Mouse (Mus musculus): ENCODE measurements around the gene Vmn2r24. TPM values are rescaled to one million over a fixed set of nuclear protein-coding genes. Genes with fewer than 3 reads are reported as not detected.
"Not testable (repeated sequence)": the region's sequence is repeated elsewhere in the genome, so short reads cannot be mapped to it uniquely, and the experiment has no call there.

Gene Vmn2r24
- total RNA-seq (2022): not detected

GRCm38 (mm10) chr6:123778579-123778978, at the start of gene Vmn2r24:
Gene Vmn2r24 (plus strand): TSS chr6:123778879.
- no peak for DNase-seq (ENCODE audit: low spot score)

GRCm38 (mm10) chr6:123770031-123770430, 8.6 kb upstream of the Vmn2r24 start:
- DNase-seq (ENCODE audit: low spot score): no peak

- no peak for DNase-seq (ENCODE audit: low spot score)
Observed at GRCm38 (mm10) chr6:123784857-123785256, 6.2 kb downstream of the Vmn2r24 start.

GRCm38 (mm10) chr6:123793746-123794145, 15.1 kb downstream of the Vmn2r24 start:
- no peak for DNase-seq (ENCODE audit: low spot score)

- not testable (repeated sequence) for DNase-seq (ENCODE audit: low spot score)
Observed at GRCm38 (mm10) chr6:123810291-123810690, 31.6 kb downstream of the Vmn2r24 start.

- no peak for DNase-seq (ENCODE audit: low spot score)
Observed at GRCm38 (mm10) chr6:123819951-123820350, 41.3 kb downstream of the Vmn2r24 start.

GRCm38 (mm10) chr6:123853363-123853762, 74.7 kb downstream of the Vmn2r24 start, which contains the start of gene Vmn2r25:
Gene Vmn2r25 (minus strand): TSS chr6:123853463.
- not testable (repeated sequence) for DNase-seq (ENCODE audit: low spot score)

Other genes starting within 250 kb of the Vmn2r24 start
- gene Vmn2r21, start 245.5 kb upstream of the Vmn2r24 start, total RNA-seq (2022): not detected
- not detected for gene Vmn2r22, start 128.2 kb upstream of the Vmn2r24 start, total RNA-seq (2022)
- not detected for gene Vmn2r23, start 76.2 kb upstream of the Vmn2r24 start, total RNA-seq (2022)
- not detected for gene Vmn2r25, start 74.6 kb downstream of the Vmn2r24 start, total RNA-seq (2022)
- gene Vmn2r26, start 245.7 kb downstream of the Vmn2r24 start, total RNA-seq (2022): under 1 TPM in 1 of 4 experiments, not detected in 3; 0.23 TPM